Mouse (Mus musculus) brown adipose tissue, adult 24 weeks (tissue): ENCODE measurements around the gene 1600014C23Rik. TPM values are rescaled to one million over a fixed set of nuclear protein-coding genes. Genes with fewer than 3 reads are reported as not detected.

Source experiments
- H3K27ac ChIP-seq: fragments of 200-500 bp; replicated peaks from 2 replicates; pipeline ENCODE4 v1.5.1; 2012; ENCODE audit warnings: low read depth, mild to moderate bottlenecking, low read length
- H3K4me1 ChIP-seq: fragments of 200-500 bp; 2 replicates; pipeline ENCODE4 v1.6.1; 2012; ENCODE audit warnings: low read length, mixed read lengths; ENCODE audit not compliant: control insufficient read depth, insufficient read depth, insufficient read length
- H3K4me3 ChIP-seq: fragments of 200-500 bp; 2 replicates; pipeline ENCODE4 v1.5.1; 2012; ENCODE audit warnings: low read depth, mild to moderate bottlenecking, low read length, moderate library complexity; ENCODE audit not compliant: insufficient read depth
- polyA plus RNA-seq: library from polyadenylated mRNA; stranded (reverse); fragments of >200 nt; gene quantifications from 2 replicates; pipeline ENCODE4 v1.2.4, GENCODE M21; 2012; ENCODE audit not compliant: missing spikeins, insufficient read depth, insufficient read length

1600014C23Rik gene
- not detected in 2 replicates for polyA plus RNA-seq

DNA sequence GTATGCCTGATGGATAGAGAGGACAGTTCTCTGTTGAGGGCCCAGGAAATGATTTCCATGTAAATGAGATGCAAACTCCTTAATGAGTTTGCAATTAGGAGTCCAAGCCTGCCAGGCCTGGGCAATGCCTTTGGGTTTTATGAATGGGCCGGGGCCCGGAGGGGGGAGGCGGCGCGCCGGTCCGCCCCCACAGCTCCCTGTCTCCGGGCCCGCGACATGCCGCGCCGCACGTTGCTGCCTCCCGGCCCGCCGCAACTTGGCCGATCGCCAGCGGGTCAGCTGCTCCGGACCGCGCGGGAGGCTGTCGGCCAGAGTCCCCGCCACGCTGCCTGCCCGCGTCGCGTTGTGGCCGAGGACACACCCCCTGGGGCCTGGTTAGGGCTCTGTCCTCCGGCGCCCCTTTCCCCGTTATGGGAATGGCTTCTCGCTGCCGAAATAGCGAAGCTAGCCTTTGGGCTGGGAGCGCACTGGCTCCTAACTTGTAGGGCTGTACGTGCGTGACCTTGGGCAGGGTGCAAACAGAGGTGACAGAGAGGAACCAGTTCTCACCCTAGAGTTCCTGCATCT, at the start of gene 1600014C23Rik:
1600014C23Rik (minus strand) TSS at position 110 of the 567 bp plus-strand sequence.
- Histone ChIP-seq H3K27ac (peak within 1 kb of the TSS; percentile 25; the same call in 1 of the 2 replicates), H3K4me3 (peak within 1 kb of the TSS; percentile 11; the same call in 1 of the 2 replicates), H3K4me1 (peaks cover 3% of the 10 kb centered on the region)

DNA sequence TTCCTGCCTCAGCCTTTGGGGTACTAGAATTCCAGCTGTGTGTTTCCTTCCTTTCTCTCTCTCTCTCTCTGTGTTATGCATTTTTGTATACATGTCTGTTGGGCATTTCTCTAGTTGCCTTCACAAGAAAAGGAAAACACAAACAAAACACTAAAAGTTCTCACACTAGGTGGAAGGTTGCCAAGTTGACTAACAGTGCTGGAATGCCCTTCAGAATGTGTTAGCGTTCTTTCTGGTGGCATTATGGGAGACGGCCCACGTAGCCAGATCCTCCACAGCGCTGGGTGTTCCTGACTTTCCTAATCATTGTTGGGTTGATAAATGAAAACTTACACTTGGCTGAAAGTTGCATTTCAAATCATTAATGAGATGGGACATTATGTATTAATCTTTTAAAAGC, 44.8 kb upstream of the 1600014C23Rik start:
- H3K4me1 ChIP-seq, result no peaks in the 10 kb centered on the region
- H3K27ac ChIP-seq, result no peak overlapping the region
- H3K4me3 ChIP-seq, result no peak overlapping the region

DNA sequence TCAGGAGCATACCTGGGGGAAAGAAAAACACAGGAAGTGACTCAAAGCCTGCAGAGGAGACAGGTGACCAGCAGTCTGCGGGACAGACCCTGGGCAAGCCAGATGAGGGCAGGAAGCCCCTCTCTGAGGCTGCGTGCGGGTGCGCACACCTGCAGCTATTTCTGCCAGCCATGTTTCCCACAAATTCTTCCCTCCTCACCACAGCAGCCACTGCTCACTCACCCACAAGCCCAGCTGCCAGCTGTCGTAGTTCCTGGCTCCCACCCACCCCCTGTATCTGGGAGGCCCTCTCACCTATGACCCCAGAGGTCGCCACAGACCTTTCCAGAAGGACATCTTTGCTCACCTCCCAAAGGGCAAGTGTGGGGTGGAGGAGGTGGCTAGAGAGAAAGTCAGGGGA, 43.8 kb upstream of the 1600014C23Rik start:
- Histone ChIP-seq H3K4me1 (no peaks in the 10 kb centered on the region), H3K4me3 (no peak overlapping the region), H3K27ac (no peak overlapping the region)

DNA sequence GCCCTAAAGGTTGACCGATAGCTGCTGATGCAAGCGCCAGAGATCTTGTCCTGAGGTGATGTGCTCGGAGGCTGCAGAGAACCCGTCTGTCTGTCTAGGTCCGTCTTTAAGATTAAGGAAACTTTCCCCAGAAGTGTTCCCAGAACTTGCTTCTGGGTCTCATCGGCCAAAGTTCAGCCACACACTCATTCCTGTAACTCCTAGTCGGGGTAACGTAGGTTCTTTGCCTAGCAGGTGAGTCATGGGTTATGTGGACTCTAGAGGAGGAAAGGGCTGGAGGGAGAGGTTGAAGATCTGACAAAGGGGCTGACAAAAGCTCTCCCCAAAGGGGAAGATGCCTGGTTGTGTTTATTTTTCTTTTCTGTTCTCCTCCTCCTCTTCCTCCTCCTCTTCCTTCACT, 42.5 kb upstream of the 1600014C23Rik start:
- H3K4me3 ChIP-seq, result no peak overlapping the region
- H3K4me1 ChIP-seq, result no peaks in the 10 kb centered on the region
- H3K27ac ChIP-seq, result no peak overlapping the region

DNA sequence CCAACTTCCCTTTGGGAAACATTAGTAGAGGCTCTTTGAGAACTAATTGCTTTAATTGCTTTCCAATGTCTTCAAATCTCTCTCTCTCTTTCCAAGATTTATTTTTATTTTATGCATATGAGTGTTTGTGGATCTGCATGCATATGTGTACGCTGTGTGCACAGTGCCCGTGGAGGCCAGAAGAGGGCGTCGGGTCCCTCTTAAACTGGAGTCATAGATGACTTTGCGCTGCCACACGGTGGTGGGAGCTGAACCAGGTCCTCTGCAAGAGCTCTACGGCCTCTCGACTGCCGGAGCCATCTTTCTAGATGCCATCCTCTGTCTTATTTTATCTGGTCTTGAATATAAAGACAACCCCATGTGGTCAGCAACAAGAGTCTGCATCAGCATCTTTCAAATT, 41.8 kb upstream of the 1600014C23Rik start:
- Histone ChIP-seq H3K27ac (no peak overlapping the region), H3K4me3 (no peak overlapping the region)

DNA sequence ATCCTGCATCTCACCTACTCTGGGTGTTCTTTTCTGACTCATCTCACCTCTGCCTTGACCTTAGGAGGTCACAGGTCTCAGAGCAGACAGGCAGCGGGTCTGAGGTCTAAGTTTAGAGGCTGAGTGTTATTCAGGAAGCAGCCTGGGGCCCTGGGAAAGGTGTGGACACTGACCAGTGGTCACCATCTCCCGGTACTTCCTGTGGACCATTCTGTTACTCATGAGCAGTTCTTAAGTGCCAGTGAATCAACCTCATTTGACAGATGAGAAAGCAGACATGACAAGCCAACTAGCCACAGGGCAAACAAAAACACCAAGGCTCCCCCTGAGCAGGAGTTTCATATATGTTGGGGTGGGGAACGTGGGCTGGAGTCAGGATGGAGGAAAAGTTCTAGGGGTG, 38.9 kb upstream of the 1600014C23Rik start:
- peaks cover 11% of the 10 kb centered on the region for H3K4me1 ChIP-seq
- no peak overlapping the region for H3K27ac ChIP-seq
- H3K4me3 ChIP-seq, result no peak overlapping the region

More for the DNA sequence above, 41.8 kb upstream of the 1600014C23Rik start:
- 0 out of 2 replicates have a peak, but pooled peaks cover 2% of the 10 kb centered on the region for H3K4me1 ChIP-seq

DNA sequence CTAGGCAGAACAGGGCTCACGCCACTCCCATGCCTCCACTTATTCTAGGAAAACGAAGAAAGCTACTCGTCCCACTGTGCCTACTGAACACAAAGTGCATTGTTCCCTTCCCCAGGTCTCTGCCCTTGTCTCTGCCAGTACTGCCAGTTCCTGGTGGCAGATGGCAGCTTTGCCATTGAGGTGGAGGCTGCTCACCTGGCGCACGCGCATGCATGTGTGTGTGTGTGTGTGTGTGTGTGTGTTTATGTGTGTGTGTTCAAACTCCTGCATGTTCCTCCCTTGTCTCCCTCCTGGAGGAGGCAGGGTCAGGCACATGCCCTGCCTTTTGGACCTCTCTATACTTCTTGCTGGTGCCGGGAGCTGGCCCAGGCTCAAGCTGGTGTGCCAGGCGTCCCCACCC, 38.5 kb upstream of the 1600014C23Rik start:
- H3K4me1 ChIP-seq, result peaks cover 14% of the 10 kb centered on the region

DNA sequence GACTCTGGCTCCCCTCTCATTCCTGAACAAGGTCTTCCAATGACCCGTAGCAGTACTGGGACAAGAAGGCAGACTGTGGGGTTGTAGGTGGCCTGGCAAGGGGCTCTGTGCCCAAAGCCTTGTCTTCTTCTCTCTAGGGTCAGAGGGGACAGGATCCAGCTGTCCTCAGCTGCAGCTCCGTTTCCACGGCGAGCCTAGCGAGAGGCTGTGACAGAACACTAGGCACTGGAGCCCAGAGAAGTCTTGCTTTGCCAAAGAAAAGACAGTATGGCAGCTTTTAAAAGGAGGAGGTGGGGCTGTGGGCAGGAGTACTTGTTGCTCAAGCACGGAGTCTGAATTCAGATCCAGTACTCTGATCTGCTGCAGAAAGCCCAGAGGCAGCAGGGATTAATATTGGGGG, 36.8 kb upstream of the 1600014C23Rik start:
- H3K4me1 ChIP-seq, result peaks cover 17% of the 10 kb centered on the region
- no peak overlapping the region for H3K4me3 ChIP-seq
- no peak overlapping the region for H3K27ac ChIP-seq

More for the DNA sequence above, 38.5 kb upstream of the 1600014C23Rik start:
- H3K4me3 ChIP-seq, result no peak overlapping the region
- H3K27ac ChIP-seq, result no peak overlapping the region

DNA sequence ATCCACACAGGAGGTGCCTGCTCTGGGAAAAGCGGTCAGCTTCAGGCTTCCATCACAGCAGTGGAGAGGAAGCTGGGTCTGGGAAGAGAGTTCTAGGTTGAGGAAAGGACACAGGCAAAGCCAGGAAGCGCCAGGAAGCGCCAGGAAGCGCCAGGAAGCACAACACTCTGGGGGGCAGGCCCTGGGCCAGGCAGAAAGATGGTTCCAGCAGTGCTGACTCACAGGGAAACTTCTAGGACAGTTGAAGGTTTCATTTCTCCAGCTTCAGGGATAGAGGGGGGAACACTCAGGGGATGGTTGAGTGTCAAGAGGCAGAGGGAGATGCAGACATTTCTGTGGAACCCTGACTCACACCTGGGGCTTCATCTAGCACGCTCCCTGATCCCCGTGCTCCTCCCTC, 36.2 kb upstream of the 1600014C23Rik start:
- Histone ChIP-seq H3K4me3 (no peak overlapping the region), H3K27ac (no peak overlapping the region), H3K4me1 (peaks cover 17% of the 10 kb centered on the region)

DNA sequence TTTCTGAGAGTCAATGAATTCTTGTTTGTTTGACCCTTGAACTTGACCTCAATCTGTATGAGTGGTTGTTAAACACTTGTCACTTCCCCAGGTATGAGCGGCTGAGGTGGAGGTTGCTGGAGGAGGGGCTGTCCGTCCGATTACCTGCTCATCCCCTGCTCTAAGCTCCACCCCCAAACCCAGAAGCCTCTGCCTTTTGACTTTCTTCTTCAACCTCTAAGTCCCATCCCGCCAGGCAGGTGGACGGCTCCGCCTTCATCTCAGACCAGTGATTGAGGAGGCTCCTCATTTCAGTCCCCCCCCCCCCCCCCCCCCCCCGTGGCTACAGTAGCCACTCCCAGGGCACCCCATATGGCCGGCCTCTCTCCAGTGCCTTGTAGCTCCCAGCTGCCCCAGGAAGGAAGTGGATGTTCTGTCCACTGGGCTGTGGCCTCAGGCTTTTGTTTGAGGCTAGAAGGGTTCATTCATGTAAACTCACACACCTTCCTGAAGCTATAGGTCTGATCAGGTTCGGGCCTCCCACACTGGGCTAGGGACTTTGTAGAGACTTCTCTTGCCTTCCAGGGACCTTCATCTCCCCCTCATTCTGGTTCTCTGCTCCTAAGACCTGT, 34.0 kb upstream of the 1600014C23Rik start:
- Histone ChIP-seq H3K27ac (no peak overlapping the region), H3K4me3 (no peak overlapping the region), H3K4me1 (peaks cover 17% of the 10 kb centered on the region)

DNA sequence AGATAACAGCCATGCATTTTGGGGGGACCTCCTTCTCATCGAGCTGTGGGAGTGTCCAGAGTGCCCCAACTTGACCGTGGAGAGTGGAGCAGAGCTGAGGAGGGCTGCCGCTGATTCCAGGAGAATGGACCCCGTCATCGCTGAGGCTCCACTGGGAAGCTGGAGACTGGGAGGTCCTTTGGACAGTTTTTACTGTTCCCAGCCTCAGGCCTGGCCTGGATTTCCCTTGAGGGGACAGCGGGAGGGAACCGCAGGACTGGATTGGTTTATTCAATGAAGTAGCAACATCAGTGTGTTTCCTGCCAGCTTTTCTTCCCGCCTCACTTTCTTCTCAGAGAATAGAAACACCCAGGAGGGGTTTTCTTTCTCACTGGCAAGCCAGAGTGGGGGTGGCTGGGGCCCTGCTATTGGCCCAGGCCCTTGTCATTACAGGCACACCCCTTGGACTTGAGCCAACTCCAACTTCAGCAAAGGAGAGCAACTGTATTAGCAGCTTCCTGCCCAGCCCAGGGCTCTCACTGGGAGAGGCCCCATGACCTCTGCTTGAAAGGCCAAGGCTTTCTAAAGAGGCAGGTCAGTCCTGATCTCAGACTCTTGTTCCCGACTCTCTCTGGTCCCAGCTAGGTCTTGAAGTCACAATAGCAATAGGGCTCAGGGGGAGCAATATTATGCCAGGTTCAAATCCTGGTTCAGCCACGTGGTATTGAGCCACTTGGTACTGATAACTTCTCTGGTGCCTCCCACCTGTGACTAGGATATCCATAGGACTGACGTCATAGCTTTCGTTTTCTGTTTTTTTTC, 33.3 kb upstream of the 1600014C23Rik start:
- no peak overlapping the region for H3K4me3 ChIP-seq
- H3K4me1 ChIP-seq, result peaks cover 17% of the 10 kb centered on the region
- H3K27ac ChIP-seq, result no peak overlapping the region

DNA sequence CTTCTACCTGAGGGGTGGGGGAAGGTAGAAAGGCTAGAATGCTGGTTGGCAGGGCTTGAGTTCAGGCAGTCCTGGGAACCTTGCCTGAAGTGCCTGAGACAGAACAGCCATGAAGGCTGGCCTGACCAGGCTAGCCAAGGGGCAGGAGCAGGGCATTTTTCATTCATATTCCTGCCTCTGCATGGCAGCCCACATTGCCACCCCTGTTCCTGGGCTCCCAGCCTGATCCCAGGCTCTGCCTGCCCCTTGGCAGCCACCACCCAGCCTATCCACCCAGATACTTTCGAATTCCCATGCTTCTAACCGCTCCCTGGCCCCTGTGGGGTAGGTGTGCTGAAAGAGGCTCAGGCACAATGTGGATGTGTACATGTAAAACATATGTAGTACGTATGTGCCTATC, 32.3 kb upstream of the 1600014C23Rik start:
- Histone ChIP-seq H3K27ac (no peak overlapping the region), H3K4me1 (peaks cover 17% of the 10 kb centered on the region), H3K4me3 (no peak overlapping the region)

DNA sequence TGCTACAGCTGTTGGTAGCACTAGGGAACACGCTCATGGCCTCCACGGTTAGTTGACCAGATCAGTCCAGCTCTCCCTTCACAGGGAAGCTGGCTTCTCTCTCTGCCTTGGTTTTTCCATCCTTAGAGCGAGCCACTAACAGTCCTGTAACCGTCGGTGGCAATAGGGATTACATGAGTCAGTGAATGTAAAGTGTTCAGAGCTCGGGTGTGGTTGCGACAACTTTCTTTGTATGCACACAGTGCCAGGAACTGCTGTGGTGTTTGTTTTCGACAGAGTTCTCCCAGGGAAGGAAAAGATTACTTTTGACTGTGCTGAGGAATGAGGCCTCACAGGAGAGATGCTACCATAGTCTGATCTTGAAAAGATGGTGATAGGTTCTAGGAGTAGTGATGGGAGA, 29.5 kb upstream of the 1600014C23Rik start:
- H3K27ac ChIP-seq, result no peak overlapping the region
- H3K4me1 ChIP-seq, result peaks cover 6% of the 10 kb centered on the region; the same call in 1 of the 2 replicates
- H3K4me3 ChIP-seq, result no peak overlapping the region

DNA sequence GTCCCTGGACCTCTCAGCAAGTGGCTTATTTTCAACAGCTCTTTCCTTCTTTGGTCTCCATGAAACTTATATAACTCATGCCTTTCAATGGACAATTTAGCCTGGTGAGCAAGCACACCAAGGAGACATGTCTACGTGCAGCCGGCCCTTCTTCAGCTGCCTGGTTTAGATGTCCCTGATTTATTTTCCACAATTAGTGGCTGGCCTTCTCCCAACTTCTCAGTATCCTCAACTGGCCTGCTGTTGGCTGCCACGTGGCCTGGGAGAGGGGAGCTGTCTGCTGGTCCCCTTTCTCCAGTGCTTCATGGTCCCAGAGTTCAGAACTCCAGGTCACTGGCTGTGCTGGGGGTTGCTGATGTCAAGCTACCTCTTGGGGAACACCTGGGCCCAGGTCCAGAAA, 28.3 kb upstream of the 1600014C23Rik start:
- H3K27ac ChIP-seq, result no peak overlapping the region
- H3K4me1 ChIP-seq, result peaks cover 3% of the 10 kb centered on the region; the same call in 1 of the 2 replicates
- H3K4me3 ChIP-seq, result no peak overlapping the region

DNA sequence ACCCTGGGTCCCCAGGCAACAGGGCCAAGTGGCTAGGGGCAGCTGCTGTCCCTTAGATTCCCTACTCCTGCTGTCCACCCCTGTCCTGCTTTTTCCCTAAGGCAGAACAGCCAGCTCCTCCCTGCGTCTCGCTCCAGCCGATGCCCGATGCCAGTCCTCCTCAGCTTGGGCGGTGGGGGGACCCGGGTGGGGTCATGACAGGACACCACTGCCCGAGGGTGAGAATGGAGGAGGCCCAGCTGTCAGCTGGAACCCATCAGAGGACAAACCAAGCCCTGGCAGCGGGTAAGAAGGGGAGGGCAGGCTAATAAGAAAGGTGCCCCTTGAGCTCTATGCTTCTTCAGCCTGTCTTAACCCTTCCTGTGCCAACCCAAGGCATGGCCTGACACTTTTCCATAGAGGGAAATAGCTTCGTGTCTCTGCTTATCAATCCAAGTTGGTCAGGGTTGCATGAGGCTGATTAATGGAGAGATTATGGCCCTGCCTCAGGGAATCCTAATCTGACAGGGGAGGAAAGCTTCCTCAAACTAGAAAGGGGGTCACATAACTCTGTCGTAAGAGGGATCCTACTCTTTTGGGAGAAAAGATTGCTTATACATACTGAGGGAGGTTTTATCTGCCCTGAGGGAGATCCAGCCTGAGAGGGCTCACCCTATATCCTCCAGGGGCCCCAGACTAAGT, 27.5 kb upstream of the 1600014C23Rik start:
- H3K27ac ChIP-seq, result no peak overlapping the region
- no peak overlapping the region for H3K4me3 ChIP-seq
- H3K4me1 ChIP-seq, result no peaks in the 10 kb centered on the region
